21 mouse cellular contexts compared by ENCODE assay signal in the genomic region with DNA sequence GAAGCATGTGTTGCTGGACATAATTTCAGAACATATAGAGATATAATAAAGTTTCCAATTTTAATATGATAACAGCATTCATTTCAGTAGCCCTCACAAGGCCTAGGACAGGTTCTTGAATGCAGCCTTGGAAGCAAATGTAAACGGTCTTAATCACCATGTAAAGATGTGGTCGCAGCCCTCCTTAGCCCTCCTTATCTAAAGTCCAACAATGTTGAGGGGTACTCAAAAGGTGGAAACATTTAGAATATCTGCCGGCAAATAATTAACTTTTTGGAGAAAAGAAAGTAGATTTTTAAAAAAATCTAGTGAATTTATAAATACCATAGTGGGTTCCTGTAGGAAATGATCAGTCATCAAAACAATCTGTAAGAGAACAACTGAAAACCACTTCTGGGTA.
DNase-seq lines count a peak whose midpoint lies in the region; ATAC-seq and TF ChIP-seq lines count a peak whose summit lies in the region.
"Had no signal": no experiment of that assay in that cellular context is flagged by ENCODE, and none has a peak within 500 bp of the region (broad histone marks: within the 10 kb centered on the region; RNA-seq: fewer than 3 reads in every experiment).

No protein-coding gene starts in this region.

- no peak overlapping the region for H3K9ac ChIP-seq in lung, embryonic 14.5 days
- no peak overlapping the region for H3K9ac ChIP-seq in lung, embryonic 16.5 days (ENCODE audit: low read length)
- no peak overlapping the region for H3K9ac ChIP-seq in lung, postnatal 0 days (replicated peaks; ENCODE audit: low read depth)

- H3K4me2 ChIP-seq in lung, embryonic 14.5 days = no peak overlapping the region
- H3K4me2 ChIP-seq in lung, embryonic 16.5 days (ENCODE audit: low read depth, low read length) = no peak overlapping the region
- no peak overlapping the region for H3K4me2 ChIP-seq in lung, postnatal 0 days (replicated peaks; ENCODE audit: low read depth, low read length)

- TF ChIP-seq CTCF in lung, embryonic 14.5 days (IDR thresholded peaks at IDR 0.05; ENCODE audit: low read depth) = no peak
- TF ChIP-seq CTCF in lung, postnatal 0 days (IDR thresholded peaks at IDR 0.05) = no peak

- no peaks in the 10 kb centered on the region for H3K27me3 ChIP-seq in lung, embryonic 14.5 days (ENCODE audit: insufficient read depth, low read length)
- H3K27me3 ChIP-seq in lung, embryonic 16.5 days (ENCODE audit: control insufficient read depth, insufficient read depth, low read depth, low read length) = no peaks in the 10 kb centered on the region
- H3K27me3 ChIP-seq in lung, postnatal 0 days (replicated peaks; ENCODE audit: insufficient read depth, low read length) = no peaks in the 10 kb centered on the region
- H3K27me3 ChIP-seq: CH12.LX, Patski had no signal

- H3K9me3 ChIP-seq in lung, embryonic 14.5 days (ENCODE audit: low read depth, low read length) = no peaks in the 10 kb centered on the region
- H3K9me3 ChIP-seq in lung, embryonic 16.5 days (ENCODE audit: control insufficient read depth, low read length) = no peaks in the 10 kb centered on the region
- no peaks in the 10 kb centered on the region for H3K9me3 ChIP-seq in lung, postnatal 0 days (ENCODE audit: low read length)
- H3K9me3 ChIP-seq: G1E had no signal

- H3K4me3 ChIP-seq in lung, embryonic 14.5 days (ENCODE audit: low read depth, low read length) = no peak overlapping the region
- H3K4me3 ChIP-seq in lung, embryonic 16.5 days (ENCODE audit: low read length) = no peak overlapping the region
- no peak overlapping the region for H3K4me3 ChIP-seq in lung, postnatal 0 days (ENCODE audit: low read depth, low read length)

- no peaks in the 10 kb centered on the region for H3K36me3 ChIP-seq in lung, embryonic 14.5 days (ENCODE audit: insufficient read depth)
- no peaks in the 10 kb centered on the region for H3K36me3 ChIP-seq in lung, embryonic 16.5 days (ENCODE audit: control insufficient read depth, insufficient read depth, low read length)
- H3K36me3 ChIP-seq in lung, postnatal 0 days (ENCODE audit: insufficient read depth, low read length) = no peaks in the 10 kb centered on the region
- H3K36me3 ChIP-seq: G1E had no signal

- 53% methylated on average over 3 of the region's 3 CpGs for WGBS in lung, embryonic 14.5 days
- WGBS in lung, embryonic 16.5 days = 43% methylated on average over 3 of the region's 3 CpGs
- WGBS in lung, postnatal 0 days = 49% methylated on average over 3 of the region's 3 CpGs

- no peaks in the 10 kb centered on the region for H3K4me1 ChIP-seq in lung, embryonic 14.5 days (ENCODE audit: insufficient read depth)
- no peaks in the 10 kb centered on the region for H3K4me1 ChIP-seq in lung, embryonic 16.5 days (replicated peaks; ENCODE audit: control insufficient read depth, insufficient read depth, low read length)
- H3K4me1 ChIP-seq in lung, postnatal 0 days (ENCODE audit: insufficient read depth, low read depth, low read length) = no peaks in the 10 kb centered on the region

- peak; percentile 29 for DNase-seq in lung, embryonic 14.5 days
- no peak for DNase-seq in lung, postnatal 10 days
- no peak for DNase-seq in lung, postnatal 36 days
- DNase-seq in lung, postnatal 0 days (ENCODE audit: low spot score) = no peak
- no peak for DNase-seq in lung, adult 18-20 months
- DNase-seq: adrenal gland, adult 2 months; adrenal gland, adult 8-10 months; adrenal gland, postnatal 10 days; adrenal gland, postnatal 14 days; adrenal gland, postnatal 25 days; adrenal gland, postnatal 36 days; B cell, adult 2 months; cerebellum, adult 11 months; cerebellum, adult 11-12 months; cerebellum, adult 18-20 months had no signal

- TF ChIP-seq EP300 in lung, postnatal 0 days (IDR thresholded peaks at IDR 0.05) = peak; percentile 58

- ATAC-seq in lung, embryonic 14.5 days (ENCODE audit: insufficient read depth) = peak; percentile 56; the same call in 1 of the 2 replicates
- 0 out of 2 replicates have a peak, but pooled peaks have one; percentile 49 for ATAC-seq in lung, embryonic 16.5 days (ENCODE audit: low read depth)
- no peak for ATAC-seq in lung, postnatal 0 days
- ATAC-seq: activated CD4-positive, CD25-positive, alpha-beta regulatory T cell, adult 4 months; CD4-positive, CD25-positive, alpha-beta regulatory T cell, adult 4 months; Patski had no signal

- no peak overlapping the region for H3K27ac ChIP-seq in lung, embryonic 14.5 days (ENCODE audit: low read depth)
- no peak overlapping the region for H3K27ac ChIP-seq in lung, embryonic 16.5 days (ENCODE audit: low read length)
- H3K27ac ChIP-seq in lung, postnatal 0 days (ENCODE audit: low read length) = no peak overlapping the region
